16 mouse cellular contexts compared by ENCODE assay signal in the genomic region with DNA sequence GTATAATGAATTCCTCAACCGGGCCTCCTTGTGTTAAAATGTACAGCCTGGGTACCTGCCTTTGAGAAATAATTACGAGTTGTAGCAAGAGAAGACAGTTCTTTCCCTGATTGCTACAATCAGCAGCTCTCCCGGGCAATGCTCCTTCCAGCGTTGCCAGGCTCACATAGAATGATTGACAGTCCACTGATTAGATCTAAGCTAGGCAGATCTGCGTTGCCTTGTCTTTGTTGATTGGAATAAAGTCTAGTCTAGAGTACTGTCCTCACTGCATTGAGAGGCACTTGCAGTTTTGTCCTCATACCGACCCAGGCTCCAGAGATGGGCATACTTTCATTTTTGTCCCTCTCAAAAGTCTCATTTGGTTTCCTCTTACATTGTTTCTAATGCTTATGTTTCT.
DNase-seq lines count a peak whose midpoint lies in the region; ATAC-seq and TF ChIP-seq lines count a peak whose summit lies in the region.
"Had no signal": no experiment of that assay in that cellular context is flagged by ENCODE, and none has a peak within 500 bp of the region (broad histone marks: within the 10 kb centered on the region; RNA-seq: fewer than 3 reads in every experiment).

No protein-coding gene starts in this region.

- H3K4me1 ChIP-seq in forebrain, embryonic 13.5 days: no peaks in the 10 kb centered on the region
- H3K4me1 ChIP-seq in forebrain, embryonic 10.5 days: no peaks in the 10 kb centered on the region
- no peaks in the 10 kb centered on the region; the same call in 1 of the 2 replicates for H3K4me1 ChIP-seq in hindbrain, embryonic 16.5 days (ENCODE audit: control insufficient read depth, insufficient read depth, low read depth, low read length)
- H3K4me1 ChIP-seq in hindbrain, embryonic 12.5 days: no peaks in the 10 kb centered on the region
- H3K4me1 ChIP-seq: neural tube, embryonic 12.5 days; stomach, embryonic 15.5 days had no signal

- POLR2A ChIA-PET in Patski (lab: Charles Lee): no interaction called here

- ATAC-seq in forebrain, embryonic 13.5 days: peak; percentile 75; the same call in 1 of the 2 replicates
- 0 out of 2 replicates have a peak, but pooled peaks have one; percentile 27 for ATAC-seq in hindbrain, embryonic 16.5 days
- ATAC-seq in hindbrain, embryonic 12.5 days (ENCODE audit: low FRiP score): no peak
- peak; percentile 47 for ATAC-seq in Patski
- ATAC-seq in megakaryocyte progenitor cell, adult 5-6 weeks (replicated peaks; ENCODE audit: poor library complexity): peak; percentile 57

- H3K27ac ChIP-seq in forebrain, embryonic 13.5 days: no peak overlapping the region
- no peak overlapping the region for H3K27ac ChIP-seq in forebrain, embryonic 10.5 days
- no peak overlapping the region for H3K27ac ChIP-seq in hindbrain, embryonic 16.5 days (ENCODE audit: low read depth, low read length)
- no peak overlapping the region for H3K27ac ChIP-seq in hindbrain, embryonic 12.5 days
- H3K27ac ChIP-seq: neural tube, embryonic 12.5 days; stomach, embryonic 15.5 days had no signal

- no peak for DNase-seq in forebrain, embryonic 10.5 days (ENCODE audit: extremely low spot score, low spot score)
- no peak for DNase-seq in Patski (ENCODE audit: low read depth, low spot score)
- no peak for DNase-seq in gastrocnemius, adult 18-20 months (ENCODE audit: low spot score)
- DNase-seq in lung, postnatal 10 days: no peak
- DNase-seq: adrenal gland, postnatal 10 days; cerebellum, adult 9-11 months; gastrocnemius, postnatal 10 days; kidney, adult 2 months; kidney, postnatal 36 days; lung, adult 2 months had no signal

- no peak overlapping the region for H3K4me2 ChIP-seq in forebrain, embryonic 13.5 days
- no peak overlapping the region for H3K4me2 ChIP-seq in hindbrain, embryonic 16.5 days (ENCODE audit: low read length)
- no peak overlapping the region for H3K4me2 ChIP-seq in hindbrain, embryonic 12.5 days (replicated peaks)
- H3K4me2 ChIP-seq: neural tube, embryonic 12.5 days; stomach, embryonic 15.5 days had no signal

- CTCF ChIA-PET in Patski (lab: Charles Lee): no interaction called here

- no peak for TF ChIP-seq CTCF in Patski (IDR thresholded peaks at IDR 0.05)

- H3K36me3 ChIP-seq in forebrain, embryonic 13.5 days (ENCODE audit: poor library complexity, severe bottlenecking): no peaks in the 10 kb centered on the region
- no peaks in the 10 kb centered on the region for H3K36me3 ChIP-seq in forebrain, embryonic 10.5 days (replicated peaks)
- H3K36me3 ChIP-seq in hindbrain, embryonic 16.5 days (ENCODE audit: control insufficient read depth, insufficient read depth, low read length): no peaks in the 10 kb centered on the region
- H3K36me3 ChIP-seq in hindbrain, embryonic 12.5 days: no peaks in the 10 kb centered on the region
- H3K36me3 ChIP-seq: neural tube, embryonic 12.5 days; stomach, embryonic 15.5 days had no signal

- WGBS in forebrain, embryonic 13.5 days: 55% methylated on average over 6 of the region's 6 CpGs
- 72% methylated on average over 6 of the region's 6 CpGs for WGBS in forebrain, embryonic 10.5 days
- 50% methylated on average over 6 of the region's 6 CpGs for WGBS in hindbrain, embryonic 16.5 days
- WGBS in hindbrain, embryonic 12.5 days: 62% methylated on average over 6 of the region's 6 CpGs

- H3K4me3 ChIP-seq in forebrain, embryonic 13.5 days: no peak overlapping the region
- H3K4me3 ChIP-seq in forebrain, embryonic 10.5 days: no peak overlapping the region
- H3K4me3 ChIP-seq in hindbrain, embryonic 16.5 days (ENCODE audit: low read length): no peak overlapping the region
- H3K4me3 ChIP-seq in hindbrain, embryonic 12.5 days: no peak overlapping the region
- H3K4me3 ChIP-seq: neural tube, embryonic 12.5 days; stomach, embryonic 15.5 days had no signal

- in situ Hi-C loops in Patski (cut with MboI; ENCODE audit: low pct_unique_long_range_greater_than_20kb): no loop called here

- H3K27me3 ChIP-seq in forebrain, embryonic 13.5 days: no peaks in the 10 kb centered on the region
- no peaks in the 10 kb centered on the region for H3K27me3 ChIP-seq in forebrain, embryonic 10.5 days (ENCODE audit: poor library complexity, severe bottlenecking)
- H3K27me3 ChIP-seq in hindbrain, embryonic 16.5 days (replicated peaks; ENCODE audit: control insufficient read depth, insufficient read depth, low read length): no peaks in the 10 kb centered on the region
- no peaks in the 10 kb centered on the region for H3K27me3 ChIP-seq in hindbrain, embryonic 12.5 days
- H3K27me3 ChIP-seq in Patski: no peaks in the 10 kb centered on the region
- H3K27me3 ChIP-seq: neural tube, embryonic 12.5 days; stomach, embryonic 15.5 days had no signal

- H3K9ac ChIP-seq in forebrain, embryonic 13.5 days: no peak overlapping the region
- no peak overlapping the region for H3K9ac ChIP-seq in hindbrain, embryonic 16.5 days (ENCODE audit: low read depth, low read length)
- no peak overlapping the region for H3K9ac ChIP-seq in hindbrain, embryonic 12.5 days
- H3K9ac ChIP-seq: neural tube, embryonic 12.5 days; stomach, embryonic 15.5 days had no signal

- no peaks in the 10 kb centered on the region for H3K9me3 ChIP-seq in forebrain, embryonic 13.5 days (replicated peaks)
- no peaks in the 10 kb centered on the region for H3K9me3 ChIP-seq in forebrain, embryonic 10.5 days
- H3K9me3 ChIP-seq in hindbrain, embryonic 16.5 days (ENCODE audit: control insufficient read depth, low read length): no peaks in the 10 kb centered on the region
- no peaks in the 10 kb centered on the region for H3K9me3 ChIP-seq in hindbrain, embryonic 12.5 days (replicated peaks)
- H3K9me3 ChIP-seq: neural tube, embryonic 12.5 days; stomach, embryonic 15.5 days had no signal
